Mouse (Mus musculus): ENCODE results near the gene Slc35f3.

The Slc35f3 gene

GRCm38 (mm10) chr8:126404550-126404949 lies 106.2 kb downstream of the Slc35f3 start:
- DNase-seq (ENCODE audit: low read depth, low spot score): peak; percentile 54

DNA sequence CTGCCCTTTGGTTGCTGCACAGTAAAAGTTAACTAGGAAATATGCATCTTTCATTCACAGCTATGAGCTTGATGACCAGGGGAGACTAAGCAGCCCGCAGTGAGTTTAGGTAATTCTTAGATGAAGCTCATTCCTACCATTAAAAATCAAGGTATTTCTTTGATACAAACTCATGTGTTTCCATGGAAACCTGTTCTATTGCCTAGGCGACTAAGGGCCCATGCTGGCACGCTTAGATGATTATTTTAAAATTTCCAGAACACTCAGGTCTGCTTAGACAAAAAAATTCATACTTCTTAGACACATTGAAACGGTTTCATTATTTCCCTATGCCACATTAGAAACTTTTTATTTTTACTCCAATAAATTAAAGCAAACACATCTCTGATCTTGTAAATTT lies 106.7 kb downstream of the Slc35f3 start:
- DNase-seq (ENCODE audit: low read depth, low spot score): no peak

- DNase-seq (ENCODE audit: low read depth, low spot score): no peak
Measured at GRCm38 (mm10) chr8:126420834-126421233, 122.5 kb downstream of the Slc35f3 start.

DNA sequence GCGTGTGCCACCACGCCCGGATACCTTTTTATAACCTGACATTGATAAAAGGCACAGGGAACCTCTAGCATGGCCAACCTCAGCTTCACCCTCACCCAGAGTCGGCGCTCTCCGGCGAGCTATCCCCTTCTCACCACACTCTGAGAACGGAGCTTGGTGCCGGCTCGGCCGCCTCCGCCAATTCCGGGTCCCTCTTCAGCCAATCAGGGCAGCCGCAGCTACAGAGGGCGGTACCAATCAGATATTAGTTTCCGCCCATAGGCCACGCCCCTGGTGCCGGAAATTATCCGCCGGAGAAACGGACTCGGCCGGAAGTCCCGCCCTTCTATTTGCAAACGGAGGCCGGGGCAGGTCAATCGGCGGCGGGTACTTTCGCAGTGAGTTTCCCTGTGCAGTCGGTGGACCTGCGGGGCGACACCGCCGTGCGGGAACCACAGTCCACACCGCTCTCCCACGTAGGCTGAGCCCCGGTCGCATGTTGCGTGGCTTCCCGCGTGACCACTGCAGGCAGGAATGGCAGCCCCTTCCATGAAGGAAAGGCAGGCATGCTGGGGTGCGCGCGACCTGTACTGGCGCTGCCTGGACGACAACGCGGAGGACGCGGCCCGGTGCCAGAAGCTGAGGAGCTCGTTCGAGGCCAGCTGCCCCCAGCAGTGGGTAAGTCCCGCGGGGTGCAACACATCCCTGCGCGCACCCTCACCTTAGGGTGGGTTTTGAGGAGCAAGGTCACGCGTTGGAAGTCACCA lies 124.0 kb downstream of the Slc35f3 start, which contains the start of gene Coa6:
Coa6 (plus strand) TSS at position 342 of the 746 bp plus-strand sequence.
- peak; percentile 98 for DNase-seq (ENCODE audit: low read depth, low spot score)

DNA sequence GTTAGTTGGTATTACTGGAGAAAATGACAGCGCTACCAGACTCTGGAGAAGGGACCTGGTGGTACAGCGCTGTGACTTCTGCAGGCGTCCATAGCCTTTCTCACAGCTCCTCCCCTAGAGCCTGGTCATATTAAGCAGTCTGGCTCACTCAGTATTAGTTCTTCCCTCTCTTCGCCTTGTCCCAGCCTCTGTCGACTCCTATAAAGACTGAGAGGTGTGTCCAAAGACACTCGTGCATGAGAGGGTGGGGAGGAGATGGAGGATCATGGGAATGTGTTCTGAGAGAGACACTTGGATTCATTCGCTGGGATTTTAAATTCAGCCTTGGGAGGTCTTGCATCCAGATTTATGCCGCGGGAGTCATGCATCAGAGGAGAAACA lies 124.6 kb downstream of the Slc35f3 start:
- DNase-seq (ENCODE audit: low read depth, low spot score): peak; percentile 70

- DNase-seq (ENCODE audit: low read depth, low spot score): no peak
Measured at GRCm38 (mm10) chr8:126424163-126424562, 125.8 kb downstream of the Slc35f3 start.

DNA sequence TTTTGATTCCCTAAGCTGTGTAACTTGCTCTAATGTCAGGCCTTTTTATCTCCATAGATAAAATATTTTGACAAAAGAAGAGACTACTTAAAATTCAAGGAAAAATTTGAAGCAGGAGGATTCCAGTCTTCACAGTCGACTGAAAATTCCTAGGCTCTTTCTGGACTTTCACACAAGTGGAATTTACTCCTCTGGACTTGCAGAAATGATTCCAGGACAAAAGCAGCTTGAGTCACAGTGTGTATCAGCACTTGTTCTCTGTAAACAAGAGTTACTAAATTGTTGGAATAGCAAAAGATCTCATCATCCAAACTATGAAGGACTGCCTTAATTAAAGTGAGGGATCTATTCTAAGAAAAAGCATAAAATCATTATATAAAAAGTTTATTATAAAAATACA lies 126.6 kb downstream of the Slc35f3 start:
- DNase-seq (ENCODE audit: low read depth, low spot score): no peak

- no peak for DNase-seq (ENCODE audit: low read depth, low spot score)
Measured at GRCm38 (mm10) chr8:126429635-126430034, 131.3 kb downstream of the Slc35f3 start.

DNA sequence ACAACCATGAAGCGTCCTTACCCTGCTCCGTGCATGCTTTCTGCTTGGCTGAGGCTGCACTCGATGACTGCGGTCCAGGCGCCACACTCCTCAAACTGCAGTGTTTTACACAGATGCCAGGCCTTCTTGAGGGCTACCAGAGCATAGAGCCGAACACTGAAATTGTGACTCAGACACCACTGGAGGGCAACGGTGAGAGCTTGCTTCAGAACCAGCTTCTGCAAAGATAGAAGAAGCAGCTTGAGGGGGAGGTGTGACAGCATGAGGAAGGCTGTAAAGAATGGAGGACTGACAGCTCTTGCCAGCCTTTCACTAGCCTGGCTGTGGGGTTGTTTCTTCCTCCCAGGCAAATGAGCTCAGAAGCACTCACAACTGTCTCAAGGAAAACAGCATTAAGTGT lies 135.5 kb downstream of the Slc35f3 start:
- peak; percentile 50 for DNase-seq (ENCODE audit: low read depth, low spot score)

- DNase-seq (ENCODE audit: low read depth, low spot score): no peak
Measured at GRCm38 (mm10) chr8:126438937-126439336, 140.6 kb downstream of the Slc35f3 start.

Measured in 3T3-L1 (cell line).